Mouse (Mus musculus) embryonic facial prominence, embryonic 12.5 days (tissue): ENCODE measurements at regions not wholly inside any gene's neighbourhood (a gene's known extent, or its start where the extent isn't known, plus 50 kb on each side); places are given as distances from the start of the nearest gene placed in this dataset.

Experiments used
- ATAC-seq: fragments of 200-750 bp; cut with Nextera tagmentation; 2 replicates; pipeline ENCODE4 v1.8.0; 2017; ENCODE audit not compliant: insufficient number of reproducible peaks, insufficient read depth, low FRiP score, low TSS enrichment
- H3K27ac ChIP-seq: fragments of 300-500 bp; sonication (generic); 2 replicates; pipeline ENCODE4 v1.5.1; 2016; ENCODE audit warnings: mild to moderate bottlenecking
- H3K27me3 ChIP-seq: fragments of 300-500 bp; sonication (generic); 2 replicates; pipeline ENCODE4 v1.6.1; 2016; ENCODE audit warnings: mild to moderate bottlenecking, moderate library complexity
- H3K36me3 ChIP-seq: fragments of 300-500 bp; sonication (generic); 2 replicates; pipeline ENCODE4 v1.6.1; 2016; ENCODE audit warnings: mild to moderate bottlenecking
- H3K4me1 ChIP-seq: fragments of 300-500 bp; sonication (generic); 2 replicates; pipeline ENCODE4 v1.6.1; 2016
- H3K4me2 ChIP-seq: fragments of 300-500 bp; sonication (generic); replicated peaks from 2 replicates; pipeline ENCODE4 v1.6.1; 2016; ENCODE audit warnings: mild to moderate bottlenecking, moderate library complexity
- H3K4me3 ChIP-seq: fragments of 300-500 bp; sonication (generic); 2 replicates; pipeline ENCODE4 v1.5.1; 2016; ENCODE audit warnings: mild to moderate bottlenecking
- H3K9ac ChIP-seq: fragments of 300-500 bp; sonication (generic); 2 replicates; pipeline ENCODE4 v1.6.1; 2016; ENCODE audit warnings: mild to moderate bottlenecking, moderate library complexity
- H3K9me3 ChIP-seq: fragments of 300-500 bp; sonication (generic); 2 replicates; pipeline ENCODE4 v1.6.1; 2016; ENCODE audit warnings: mild to moderate bottlenecking, moderate library complexity
- WGBS: fragments of 180-500 bp; shearing (Covaris S2); methylation state at CpG from one replicate; pipeline ENCODE4 v1.1.7; 2016; 5-methylcytosine and 5-hydroxymethylcytosine counted together

GRCm38 (mm10) chr1:125236948-125237594, 198.5 kb downstream of the Actr3 start:
- Histone ChIP-seq H3K9me3 (no peaks in the 10 kb centered on the region), H3K27ac (no peak overlapping the region), H3K4me1 (no peaks in the 10 kb centered on the region), H3K9ac (no peak overlapping the region), H3K27me3 (no peaks in the 10 kb centered on the region), H3K4me2 (no peak overlapping the region), H3K4me3 (no peak overlapping the region), H3K36me3 (no peaks in the 10 kb centered on the region)
- WGBS, result 92% methylated on average over 10 of the region's 10 CpGs
- ATAC-seq, result no peak

GRCm38 (mm10) chr1:125234747-125235146, 200.8 kb downstream of the Actr3 start:
- no peak for ATAC-seq
- Histone ChIP-seq H3K4me3 (no peak overlapping the region), H3K9me3 (no peaks in the 10 kb centered on the region), H3K4me2 (no peak overlapping the region), H3K36me3 (no peaks in the 10 kb centered on the region), H3K4me1 (no peaks in the 10 kb centered on the region), H3K9ac (no peak overlapping the region), H3K27ac (no peak overlapping the region), H3K27me3 (no peaks in the 10 kb centered on the region)
- WGBS, result 68% methylated on average over 2 of the region's 2 CpGs

- WGBS, result 90% methylated on average over 10 of the region's 10 CpGs
- Histone ChIP-seq H3K9ac (no peak overlapping the region), H3K4me3 (no peak overlapping the region), H3K4me2 (no peak overlapping the region), H3K9me3 (no peaks in the 10 kb centered on the region), H3K4me1 (no peaks in the 10 kb centered on the region), H3K27me3 (no peaks in the 10 kb centered on the region), H3K36me3 (no peaks in the 10 kb centered on the region), H3K27ac (no peak overlapping the region)
- ATAC-seq, result no peak
These were observed 212.2 kb downstream of the Actr3 start for GRCm38 (mm10) chr1:125223370-125223769.

- H3K9me3 ChIP-seq, result no peaks in the 10 kb centered on the region
- WGBS, result 73% methylated on average over 6 of the region's 6 CpGs
- H3K27me3 ChIP-seq, result no peaks in the 10 kb centered on the region
- H3K27ac ChIP-seq, result no peak overlapping the region
- ATAC-seq, result no peak
- no peak overlapping the region for H3K4me2 ChIP-seq
- H3K4me1 ChIP-seq, result no peaks in the 10 kb centered on the region
- H3K9ac ChIP-seq, result no peak overlapping the region
- H3K4me3 ChIP-seq, result no peak overlapping the region
- H3K36me3 ChIP-seq, result no peaks in the 10 kb centered on the region
These were observed 219.3 kb downstream of the Actr3 start for GRCm38 (mm10) chr1:125216192-125216591.

GRCm38 (mm10) chr1:125187091-125187490, 248.4 kb downstream of the Actr3 start:
- no peak overlapping the region for H3K4me3 ChIP-seq
- ATAC-seq, result no peak
- no peaks in the 10 kb centered on the region for H3K36me3 ChIP-seq
- no peaks in the 10 kb centered on the region for H3K4me1 ChIP-seq
- H3K27ac ChIP-seq, result no peak overlapping the region
- no peaks in the 10 kb centered on the region for H3K27me3 ChIP-seq
- no peak overlapping the region for H3K4me2 ChIP-seq
- H3K9me3 ChIP-seq, result no peaks in the 10 kb centered on the region
- no peak overlapping the region for H3K9ac ChIP-seq
- WGBS, result 81% methylated on average over 1 of the region's 1 CpGs

- H3K36me3 ChIP-seq, result no peaks in the 10 kb centered on the region
- no peak for ATAC-seq
- WGBS, result 87% methylated on average over 15 of the region's 15 CpGs
- no peaks in the 10 kb centered on the region for H3K4me1 ChIP-seq
- 0 out of 2 replicates have a peak, but pooled peaks cover 7% of the 10 kb centered on the region for H3K9me3 ChIP-seq
- no peak overlapping the region for H3K4me2 ChIP-seq
- no peak overlapping the region for H3K4me3 ChIP-seq
- no peaks in the 10 kb centered on the region for H3K27me3 ChIP-seq
- no peak overlapping the region for H3K27ac ChIP-seq
- H3K9ac ChIP-seq, result no peak overlapping the region
These were observed 259.2 kb downstream of the Actr3 start for GRCm38 (mm10) chr1:125176124-125176937.

GRCm38 (mm10) chr1:125174725-125175124, 260.8 kb downstream of the Actr3 start:
- Histone ChIP-seq H3K9me3 (0 out of 2 replicates have a peak, but pooled peaks cover 7% of the 10 kb centered on the region), H3K27ac (no peak overlapping the region), H3K4me3 (no peak overlapping the region), H3K9ac (no peak overlapping the region), H3K36me3 (no peaks in the 10 kb centered on the region), H3K27me3 (no peaks in the 10 kb centered on the region), H3K4me2 (no peak overlapping the region), H3K4me1 (no peaks in the 10 kb centered on the region)
- WGBS, result 92% methylated on average over 13 of the region's 13 CpGs
- no peak for ATAC-seq

GRCm38 (mm10) chr1:125172474-125172873, 263.1 kb downstream of the Actr3 start:
- H3K4me1 ChIP-seq, result no peaks in the 10 kb centered on the region
- H3K27ac ChIP-seq, result no peak overlapping the region
- no peak for ATAC-seq
- no peaks in the 10 kb centered on the region for H3K36me3 ChIP-seq
- no peaks in the 10 kb centered on the region for H3K27me3 ChIP-seq
- 50% methylated on average over 1 of the region's 1 CpGs for WGBS
- H3K4me2 ChIP-seq, result no peak overlapping the region
- no peak overlapping the region for H3K9ac ChIP-seq
- no peak overlapping the region for H3K4me3 ChIP-seq
- 0 out of 2 replicates have a peak, but pooled peaks cover 7% of the 10 kb centered on the region for H3K9me3 ChIP-seq

- no peaks in the 10 kb centered on the region for H3K27me3 ChIP-seq
- H3K4me3 ChIP-seq, result no peak overlapping the region
- no peaks in the 10 kb centered on the region for H3K36me3 ChIP-seq
- no peaks in the 10 kb centered on the region for H3K9me3 ChIP-seq
- H3K27ac ChIP-seq, result no peak overlapping the region
- H3K9ac ChIP-seq, result no peak overlapping the region
- H3K4me2 ChIP-seq, result no peak overlapping the region
- ATAC-seq, result no peak
- WGBS, result 73% methylated on average over 1 of the region's 1 CpGs
- no peaks in the 10 kb centered on the region for H3K4me1 ChIP-seq
These were observed 270.3 kb downstream of the Actr3 start for GRCm38 (mm10) chr1:125165226-125165625.

GRCm38 (mm10) chr1:125158481-125158880, 277.0 kb downstream of the Actr3 start:
- no peak overlapping the region for H3K4me2 ChIP-seq
- no peaks in the 10 kb centered on the region for H3K27me3 ChIP-seq
- H3K9ac ChIP-seq, result no peak overlapping the region
- no peak overlapping the region for H3K4me3 ChIP-seq
- H3K27ac ChIP-seq, result no peak overlapping the region
- no peak for ATAC-seq
- no peaks in the 10 kb centered on the region for H3K36me3 ChIP-seq
- H3K4me1 ChIP-seq, result no peaks in the 10 kb centered on the region
- no peaks in the 10 kb centered on the region for H3K9me3 ChIP-seq
- 64% methylated on average over 4 of the region's 4 CpGs for WGBS

- Histone ChIP-seq H3K27me3 (no peaks in the 10 kb centered on the region), H3K9me3 (no peaks in the 10 kb centered on the region), H3K27ac (no peak overlapping the region), H3K4me1 (no peaks in the 10 kb centered on the region), H3K4me2 (no peak overlapping the region), H3K4me3 (no peak overlapping the region), H3K9ac (no peak overlapping the region), H3K36me3 (no peaks in the 10 kb centered on the region)
- no peak for ATAC-seq
- 92% methylated on average over 2 of the region's 2 CpGs for WGBS
These were observed 279.4 kb downstream of the Actr3 start for GRCm38 (mm10) chr1:125156093-125156492.

GRCm38 (mm10) chr1:125149817-125150216, 285.7 kb downstream of the Actr3 start:
- no peak overlapping the region for H3K9ac ChIP-seq
- H3K27ac ChIP-seq, result no peak overlapping the region
- H3K4me2 ChIP-seq, result no peak overlapping the region
- no peak for ATAC-seq
- no peaks in the 10 kb centered on the region for H3K36me3 ChIP-seq
- H3K9me3 ChIP-seq, result no peaks in the 10 kb centered on the region; the same call in 1 of the 2 replicates
- H3K4me1 ChIP-seq, result no peaks in the 10 kb centered on the region
- no peak overlapping the region for H3K4me3 ChIP-seq
- H3K27me3 ChIP-seq, result no peaks in the 10 kb centered on the region
